Mouse (Mus musculus) heart, postnatal 0 days (tissue): ENCODE results near the gene Aqp6. TPM values are rescaled to one million over a fixed set of nuclear protein-coding genes. Genes with fewer than 3 reads are reported as not detected.
A peak's percentile ranks its signal among the peaks of the same experiment; 100 is the strongest.

Source experiments
- ATAC-seq: fragments of 200-750 bp; cut with Nextera tagmentation; 2 replicates; pipeline ENCODE4 v1.8.0; 2017; ENCODE audit warnings: low read depth, moderate number of reproducible peaks, moderate library complexity; ENCODE audit not compliant: insufficient read depth
- DNase-seq: peaks from one replicate; pipeline ENCODE4 v3.0.0-alpha.2; 2016; ENCODE audit warnings: low spot score
- H3K27ac ChIP-seq: fragments of 300-500 bp; sonication (generic); 2 replicates; pipeline ENCODE4 v1.5.1; 2014; ENCODE audit warnings: low read depth, mild to moderate bottlenecking
- H3K27me3 ChIP-seq: fragments of 300-500 bp; sonication (generic); 2 replicates; pipeline ENCODE4 v1.6.1; 2014; ENCODE audit warnings: low read length, mixed read lengths; ENCODE audit not compliant: control insufficient read depth, insufficient read depth
- H3K36me3 ChIP-seq: fragments of 300-500 bp; sonication (generic); replicated peaks from 2 replicates; pipeline ENCODE4 v1.6.1; 2014; ENCODE audit warnings: low read length, mixed read lengths; ENCODE audit not compliant: control insufficient read depth, insufficient read depth
- H3K4me1 ChIP-seq: fragments of 300-500 bp; sonication (generic); 2 replicates; pipeline ENCODE4 v1.6.1; 2014; ENCODE audit warnings: antibody characterized with exemption; ENCODE audit not compliant: control insufficient read depth, insufficient read depth
- H3K4me2 ChIP-seq: fragments of 300-500 bp; sonication (generic); 2 replicates; pipeline ENCODE4 v1.6.1; 2014; ENCODE audit warnings: low read depth, mild to moderate bottlenecking, low read length, moderate library complexity
- H3K4me3 ChIP-seq: fragments of 300-500 bp; sonication (generic); 2 replicates; pipeline ENCODE4 v1.5.1; 2014; ENCODE audit warnings: low read depth, low read length
- H3K9ac ChIP-seq: fragments of 300-500 bp; sonication (generic); replicated peaks from 2 replicates; pipeline ENCODE4 v1.6.1; 2014; ENCODE audit warnings: low read depth, low read length, mixed read lengths
- H3K9me3 ChIP-seq: fragments of 300-500 bp; sonication (generic); replicated peaks from 2 replicates; pipeline ENCODE4 v1.6.1; 2016; ENCODE audit warnings: low read length; ENCODE audit not compliant: control insufficient read depth
- CTCF ChIP-seq: IDR thresholded peaks from 2 replicates; pipeline ENCODE4 v1.5.1; 2016; ENCODE audit warnings: antibody characterized with exemption, control low read depth, low read depth
- EP300 ChIP-seq: IDR thresholded peaks from 2 replicates; pipeline ENCODE4 v1.6.1; 2016; ENCODE audit warnings: antibody characterized with exemption, low read depth
- WGBS: fragments of 180-500 bp; shearing (Covaris S2); extraction: QIAGEN DNeasy Blood & Tissue Kit; methylation state at CpG from one replicate; pipeline ENCODE4 v1.1.7; 2014; 5-methylcytosine and 5-hydroxymethylcytosine counted together
- polyA plus RNA-seq: library from polyadenylated mRNA; unstranded; fragments of >200 nt; fragmentation: Nextera tagmentation; extraction: Ambion mirVana; gene quantifications from 2 replicates; pipeline ENCODE4 v1.2.1, GENCODE M21; 2015
- total RNA-seq: library from RNA; depleted of rRNA; stranded (reverse); fragments of >200 nt; gene quantifications from 2 replicates; pipeline ENCODE4 v1.2.3, GENCODE M21; 2014; ENCODE audit warnings: low replicate concordance

Gene Aqp6
- total and polyA plus RNA-seq, 2 experiments from 2014 or later, result not detected

DNA sequence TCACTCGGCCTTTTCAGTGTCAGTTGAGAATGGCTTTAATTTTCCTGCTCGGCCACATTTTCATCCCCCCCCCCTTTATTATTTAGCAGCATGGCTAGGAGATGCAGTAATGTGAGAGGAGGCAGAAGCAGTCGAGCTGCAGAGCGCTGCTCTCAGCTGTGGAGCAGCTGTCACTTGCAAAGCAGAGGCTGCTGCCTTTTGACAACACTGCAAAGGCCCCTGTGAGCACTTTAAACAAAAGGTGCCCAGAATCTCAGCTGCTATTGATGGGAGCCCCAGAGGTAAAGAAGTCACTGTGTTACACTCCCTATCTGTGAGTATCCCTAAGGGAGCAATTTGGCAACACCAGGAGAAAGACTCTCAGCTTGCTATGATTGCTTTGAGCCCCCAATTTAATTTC is 47.1 kb downstream of the Aqp6 start:
- H3K9me3 ChIP-seq, result no peaks in the 10 kb centered on the region
- peak overlapping the region; percentile 74 for H3K27ac ChIP-seq
- no peaks in the 10 kb centered on the region for H3K27me3 ChIP-seq
- DNase-seq, result no peak
- ATAC-seq, result no peak
- peak overlapping the region; percentile 41; the same call in 1 of the 2 replicates for H3K9ac ChIP-seq
- no peak overlapping the region for H3K4me3 ChIP-seq
- H3K4me1 ChIP-seq, result peaks cover 29% of the 10 kb centered on the region
- 22% methylated on average over 4 of the region's 4 CpGs for WGBS
- TF ChIP-seq EP300, result no peak
- TF ChIP-seq CTCF, result no peak
- peak overlapping the region; percentile 98 for H3K4me2 ChIP-seq
- no peaks in the 10 kb centered on the region for H3K36me3 ChIP-seq

DNA sequence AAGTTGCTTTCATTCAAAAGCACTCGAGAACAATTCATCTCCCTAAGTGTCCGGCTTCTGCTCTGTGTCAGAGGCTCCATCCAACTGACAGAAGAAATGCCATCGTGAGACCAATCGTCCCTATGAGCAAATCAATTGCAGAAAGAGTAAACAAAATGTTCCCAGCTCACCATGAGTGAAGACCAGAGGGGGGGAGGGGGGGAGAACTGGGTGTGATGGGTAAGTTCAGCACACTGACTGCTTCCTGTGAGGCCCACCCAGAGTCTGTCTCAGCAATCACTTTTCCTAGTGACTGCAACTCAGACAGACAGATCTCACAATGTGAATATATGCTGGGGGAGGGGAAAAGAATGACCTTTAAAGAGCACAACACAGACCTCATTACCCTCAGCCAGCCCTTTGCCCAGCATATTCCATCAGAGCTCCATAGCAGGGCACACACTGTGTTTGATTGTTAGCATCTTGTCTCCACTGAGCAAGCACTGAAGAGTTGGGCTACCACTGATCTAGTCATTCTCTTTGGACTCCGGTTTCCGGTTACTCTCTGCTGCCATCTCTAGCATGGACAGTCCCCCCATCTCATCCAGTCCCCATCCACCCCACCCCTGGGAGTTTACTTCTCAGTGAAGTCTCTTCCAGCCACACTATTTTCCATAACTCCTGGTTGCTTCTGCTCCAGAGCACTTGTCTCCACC is 48.0 kb downstream of the Aqp6 start:
- peak overlapping the region; percentile 95 for H3K4me3 ChIP-seq

GRCm38 (mm10) chr15:99650304-99650703 is 49.1 kb downstream of the Aqp6 start:
- no peak for ATAC-seq
- Histone ChIP-seq H3K4me1 (peaks cover 25% of the 10 kb centered on the region), H3K4me2 (peak overlapping the region; percentile 98), H3K27ac (no peak overlapping the region), H3K36me3 (no peaks in the 10 kb centered on the region), H3K9me3 (no peaks in the 10 kb centered on the region), H3K9ac (peak overlapping the region; percentile 87; the same call in 1 of the 2 replicates), H3K4me3 (peak overlapping the region; percentile 95), H3K27me3 (peaks cover 15% of the 10 kb centered on the region)
- no peak for TF ChIP-seq EP300
- TF ChIP-seq CTCF, result no peak
- 18% methylated on average over 2 of the region's 2 CpGs for WGBS
- DNase-seq, result no peak

More for the DNA sequence above, 48.0 kb downstream of the Aqp6 start:
- Histone ChIP-seq H3K9me3 (no peaks in the 10 kb centered on the region), H3K27ac (peak overlapping the region; percentile 66), H3K4me2 (peak overlapping the region; percentile 98), H3K4me1 (peaks cover 29% of the 10 kb centered on the region), H3K9ac (no peak overlapping the region; the same call in 1 of the 2 replicates), H3K36me3 (no peaks in the 10 kb centered on the region), H3K27me3 (peaks cover 4% of the 10 kb centered on the region; the same call in 1 of the 2 replicates)
- WGBS, result 16% methylated on average over 6 of the region's 6 CpGs
- ATAC-seq (no peak), DNase-seq (no peak)
- no peak for TF ChIP-seq CTCF

GRCm38 (mm10) chr15:99651163-99651872 is 50.1 kb downstream of the Aqp6 start, which contains the start of gene Racgap1:
Gene Racgap1 (minus strand): TSS chr15:99651656.
- Histone ChIP-seq H3K27me3 (peaks cover 24% of the 10 kb centered on the region), H3K36me3 (no peaks in the 10 kb centered on the region), H3K4me1 (peaks cover 19% of the 10 kb centered on the region), H3K4me2 (peak within 1 kb of the TSS; percentile 98), H3K9ac (peak within 1 kb of the TSS; percentile 87), H3K9me3 (no peaks in the 10 kb centered on the region), H3K27ac (0 out of 2 replicates have a peak within 1 kb of the TSS, but pooled peaks have one; percentile 49), H3K4me3 (peak within 1 kb of the TSS; percentile 95)
- WGBS, result under 1% methylated on average over 61 of the region's 68 CpGs
- DNase-seq (peak; percentile 94), ATAC-seq (peak; percentile 95)
- TF ChIP-seq CTCF, result no peak
- TF ChIP-seq EP300, result no peak

GRCm38 (mm10) chr15:99651984-99652872 is 51.0 kb downstream of the Aqp6 start:
- peak overlapping the region; percentile 98 for H3K4me2 ChIP-seq
- no peaks in the 10 kb centered on the region for H3K36me3 ChIP-seq
- DNase-seq (no peak), ATAC-seq (no peak)
- no peak overlapping the region for H3K27ac ChIP-seq
- H3K9ac ChIP-seq, result no peak overlapping the region
- peaks cover 27% of the 10 kb centered on the region for H3K27me3 ChIP-seq
- peaks cover 14% of the 10 kb centered on the region for H3K4me1 ChIP-seq
- H3K9me3 ChIP-seq, result no peaks in the 10 kb centered on the region
- 74% methylated on average over 10 of the region's 10 CpGs for WGBS
- peak overlapping the region; percentile 95 for H3K4me3 ChIP-seq
- no peak for TF ChIP-seq CTCF
- no peak for TF ChIP-seq EP300
